Comparison of ENCODE assay signal across 10 mouse cellular contexts in genomic region chr15:78956351-78956750, GRCm38 (mm10). TPM values are rescaled to one million over a fixed set of nuclear protein-coding genes. Genes with fewer than 3 reads are reported as not detected.
DNase-seq lines count a peak whose midpoint lies in the region; TF ChIP-seq lines count a peak whose summit lies in the region.
"Had no signal": no experiment of that assay in that cellular context is flagged by ENCODE, and none has a peak within 500 bp of the region (broad histone marks: within the 10 kb centered on the region; RNA-seq: fewer than 3 reads in every experiment).

No protein-coding gene starts in this region.

- TF ChIP-seq CTCF in gastrocnemius, adult 2 months (IDR thresholded peaks at IDR 0.05) = peak; percentile 66

- H3K27ac ChIP-seq in gastrocnemius, adult 2 months = no peak overlapping the region

- intact Hi-C loops in gastrocnemius, adult 2 months (cut with DNase I) = loop anchor here (5.0 kb wide), 1 partner anchor 81 kb away; no protein-coding TSS in a partner anchor
- intact Hi-C loops in gastrocnemius, postnatal 36 days (cut with DNase I) = no loop called here
- intact Hi-C loops in left cerebral cortex, postnatal 25 days (cut with DNase I) = no loop called here

- DNase-seq in gastrocnemius, adult 2 months = no peak
- DNase-seq in gastrocnemius, postnatal 36 days = no peak
- DNase-seq in lung, postnatal 10 days = peak; percentile 36
- no peak for DNase-seq in lung, adult 18-20 months
- peak; percentile 34 for DNase-seq in embryo, embryonic 11 days
- DNase-seq in retina, postnatal 1 day = peak; percentile 59
- DNase-seq in urinary bladder, adult 18-20 months (ENCODE audit: low spot score in 2 of 2) = no peak
- DNase-seq in left cerebral cortex, postnatal 25 days (ENCODE audit: low spot score in 2 of 2) = no peak
- DNase-seq: right cerebral cortex, postnatal 14 days had no signal

- H3K4me3 ChIP-seq in gastrocnemius, adult 2 months = no peak overlapping the region
- H3K4me3 ChIP-seq: midbrain, embryonic 10.5 days had no signal

RNA-seq across cellular contexts. Expression of gene Triobp, which starts 8.8 kb away (rescaled TPM):
- 10 to 100 TPM; 33.2 to 36.6 TPM for total RNA-seq in gastrocnemius, adult 2 months (2021)
- 10 to 100 TPM; 35.6 to 42.3 TPM for total RNA-seq in gastrocnemius, postnatal 36 days (2021)
- 10 to 100 TPM; 16.4 to 16.8 TPM for total RNA-seq in left cerebral cortex, postnatal 25 days (2021)

RNA-seq across cellular contexts. Expression of gene Nol12, which starts 21.6 kb away (rescaled TPM):
- total RNA-seq in gastrocnemius, adult 2 months (2021) = 10 to 100 TPM; 20.6 to 22.3 TPM
- 10 to 100 TPM; 22.1 to 22.6 TPM for total RNA-seq in gastrocnemius, postnatal 36 days (2021)
- total RNA-seq in left cerebral cortex, postnatal 25 days (2021) = 10 to 100 TPM; 37.7 to 37.9 TPM

RNA-seq across cellular contexts. Expression of gene Lgals1, which starts 29.8 kb away (rescaled TPM):
- total RNA-seq in gastrocnemius, adult 2 months (2021) = 100 to 1,000 TPM; 197 to 272 TPM
- total RNA-seq in gastrocnemius, postnatal 36 days (2021) = 100 to 1,000 TPM; 188 to 289 TPM
- total RNA-seq in left cerebral cortex, postnatal 25 days (2021) = 10 to 100 TPM; 19.6 to 21.3 TPM

RNA-seq across cellular contexts. Expression of gene Pdxp, which starts 42.6 kb away (rescaled TPM):
- total RNA-seq in gastrocnemius, adult 2 months (2021) = 1 to 10 TPM; 1.1 to 1.4 TPM
- 1 to 10 TPM; 1.9 to 2.0 TPM for total RNA-seq in gastrocnemius, postnatal 36 days (2021)
- 100 to 1,000 TPM; 165 to 180 TPM for total RNA-seq in left cerebral cortex, postnatal 25 days (2021)

RNA-seq across cellular contexts. Expression of gene Sh3bp1, which starts 56.8 kb away (rescaled TPM):
- total RNA-seq in gastrocnemius, adult 2 months (2021) = 1 to 10 TPM; 1.4 to 2.0 TPM
- total RNA-seq in gastrocnemius, postnatal 36 days (2021) = 1 to 10 TPM; 2.0 to 2.1 TPM
- total RNA-seq in left cerebral cortex, postnatal 25 days (2021) = 10 to 100 TPM; 20.4 to 24.3 TPM

Comparison
In these comparisons a context has a peak if more than half of its experiments do, and no peak if none do; other contexts are left out.
1. DNase-seq: peak in lung, postnatal 10 days (single experiment), embryo, embryonic 11 days (single experiment) and retina, postnatal 1 day (single experiment); none in gastrocnemius, adult 2 months (single experiment), gastrocnemius, postnatal 36 days (0 of 2), lung, adult 18-20 months (0 of 2), urinary bladder, adult 18-20 months (0 of 2) and left cerebral cortex, postnatal 25 days (0 of 2).
2. RNA of gene Lgals1, which starts 29.8 kb away (total RNA-seq): 188 to 289 TPM in gastrocnemius, postnatal 36 days and 197 to 272 TPM in gastrocnemius, adult 2 months; 19.6 to 21.3 TPM in left cerebral cortex, postnatal 25 days; every median in the first group is over 4 times any median in the second.